Mouse (Mus musculus) liver, embryonic 12.5 days (tissue): ENCODE results near the gene Hpcal4. TPM values are rescaled to one million over a fixed set of nuclear protein-coding genes. Genes with fewer than 3 reads are reported as not detected.
A peak's percentile ranks its signal among the peaks of the same experiment; 100 is the strongest.

Source experiments
- ATAC-seq: fragments of 200-750 bp; cut with Nextera tagmentation; 2 replicates; pipeline ENCODE4 v1.8.0; 2017; ENCODE audit warnings: moderate number of reproducible peaks, mild to moderate bottlenecking, moderate library complexity
- H3K27ac ChIP-seq: fragments of 300-500 bp; sonication (generic); 2 replicates; pipeline ENCODE4 v1.5.1; 2016; ENCODE audit warnings: mild to moderate bottlenecking
- H3K27me3 ChIP-seq: fragments of 300-500 bp; sonication (generic); replicated peaks from 2 replicates; pipeline ENCODE4 v1.6.1; 2016; ENCODE audit warnings: mild to moderate bottlenecking, moderate library complexity
- H3K36me3 ChIP-seq: fragments of 300-500 bp; sonication (generic); 2 replicates; pipeline ENCODE4 v1.6.1; 2016; ENCODE audit warnings: mild to moderate bottlenecking, moderate library complexity
- H3K4me1 ChIP-seq: fragments of 300-500 bp; sonication (generic); 2 replicates; pipeline ENCODE4 v1.6.1; 2016
- H3K4me2 ChIP-seq: fragments of 300-500 bp; sonication (generic); 2 replicates; pipeline ENCODE4 v1.6.1; 2016; ENCODE audit warnings: mild to moderate bottlenecking, moderate library complexity
- H3K4me3 ChIP-seq: fragments of 300-500 bp; sonication (generic); 2 replicates; pipeline ENCODE4 v1.5.1; 2016; ENCODE audit warnings: mild to moderate bottlenecking, moderate library complexity
- H3K9ac ChIP-seq: fragments of 300-500 bp; sonication (generic); 2 replicates; pipeline ENCODE4 v1.6.1; 2016; ENCODE audit warnings: mild to moderate bottlenecking, moderate library complexity
- H3K9me3 ChIP-seq: fragments of 300-500 bp; sonication (generic); replicated peaks from 2 replicates; pipeline ENCODE4 v1.6.1; 2016; ENCODE audit warnings: mild to moderate bottlenecking, moderate library complexity
- WGBS: fragments of 180-500 bp; shearing (Covaris S2); methylation state at CpG from one replicate; pipeline ENCODE4 v1.1.7; 2016; ENCODE audit not compliant: insufficient replicate concordance; 5-methylcytosine and 5-hydroxymethylcytosine counted together
- polyA plus RNA-seq: library from polyadenylated mRNA; unstranded; fragments of >200 nt; fragmentation: Nextera tagmentation; extraction: Ambion mirVana; gene quantifications from 2 replicates; pipeline ENCODE4 v1.2.1, GENCODE M21; 2016

The Hpcal4 gene
- polyA plus RNA-seq, 1 experiment from 2014 or later, result 0.10 TPM

DNA sequence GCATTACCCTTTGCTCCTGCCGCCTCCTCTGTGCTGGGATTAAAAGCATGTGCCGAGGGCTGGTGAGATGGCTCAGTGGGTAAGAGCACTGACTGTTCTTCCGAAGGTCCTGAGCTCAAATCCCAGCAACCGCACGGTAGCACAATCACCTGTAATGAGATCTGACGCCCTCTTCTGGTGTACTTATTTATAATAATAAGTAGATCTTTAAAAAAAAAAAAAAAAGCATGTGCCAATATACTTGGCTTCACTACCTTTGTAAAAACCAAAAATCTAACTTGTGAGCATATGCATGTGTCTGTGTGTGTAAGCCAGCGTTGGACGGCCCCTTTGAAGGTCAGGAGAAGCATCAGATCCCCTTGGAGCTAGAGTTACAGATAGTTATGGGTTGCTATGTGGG is 28.0 kb downstream of the Hpcal4 start:
- WGBS, result 42% methylated on average over 8 of the region's 8 CpGs

GRCm38 (mm10) chr4:123211453-123211852 is 28.4 kb downstream of the Hpcal4 start:
- peaks cover 71% of the 10 kb centered on the region for H3K27me3 ChIP-seq
- no peak overlapping the region for H3K4me3 ChIP-seq
- no peaks in the 10 kb centered on the region for H3K36me3 ChIP-seq
- no peak overlapping the region for H3K9ac ChIP-seq
- H3K4me2 ChIP-seq, result no peak overlapping the region
- no peaks in the 10 kb centered on the region for H3K4me1 ChIP-seq
- ATAC-seq, result no peak
- no peak overlapping the region for H3K27ac ChIP-seq
- WGBS, result 50% methylated on average over 5 of the region's 5 CpGs
- H3K9me3 ChIP-seq, result no peaks in the 10 kb centered on the region

More for the DNA sequence above, 28.0 kb downstream of the Hpcal4 start:
- no peak overlapping the region for H3K27ac ChIP-seq
- H3K4me2 ChIP-seq, result no peak overlapping the region
- no peaks in the 10 kb centered on the region for H3K4me1 ChIP-seq
- H3K9me3 ChIP-seq, result no peaks in the 10 kb centered on the region
- no peak overlapping the region for H3K4me3 ChIP-seq
- no peaks in the 10 kb centered on the region for H3K36me3 ChIP-seq
- no peak for ATAC-seq
- H3K27me3 ChIP-seq, result peaks cover 75% of the 10 kb centered on the region
- no peak overlapping the region for H3K9ac ChIP-seq

DNA sequence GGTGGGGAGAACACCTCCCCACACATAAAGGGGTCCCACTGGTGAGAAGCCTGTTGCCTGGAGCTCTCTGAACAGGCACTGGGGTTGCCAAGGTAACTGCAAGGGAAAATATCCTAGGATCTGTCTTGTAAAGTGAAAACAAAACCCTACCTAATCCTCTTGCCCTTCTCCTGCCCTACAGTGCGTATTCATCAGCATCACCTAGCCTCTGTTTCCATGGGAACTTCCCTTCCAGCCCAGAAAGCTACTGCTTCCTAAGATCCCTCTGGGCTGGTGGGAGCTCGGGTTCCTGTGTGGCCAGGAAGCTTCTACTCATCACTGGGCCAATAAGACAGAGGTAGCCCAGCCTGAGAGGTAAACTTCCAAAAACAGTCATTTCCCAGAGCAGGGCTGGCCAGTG is 29.3 kb downstream of the Hpcal4 start:
- H3K9me3 ChIP-seq, result no peaks in the 10 kb centered on the region
- no peaks in the 10 kb centered on the region for H3K36me3 ChIP-seq
- WGBS, result 38% methylated on average over 2 of the region's 2 CpGs
- no peak for ATAC-seq
- H3K9ac ChIP-seq, result no peak overlapping the region
- H3K27ac ChIP-seq, result no peak overlapping the region
- H3K27me3 ChIP-seq, result peaks cover 62% of the 10 kb centered on the region
- H3K4me3 ChIP-seq, result no peak overlapping the region
- no peak overlapping the region for H3K4me2 ChIP-seq
- H3K4me1 ChIP-seq, result no peaks in the 10 kb centered on the region

- no peak for ATAC-seq
- H3K4me1 ChIP-seq, result no peaks in the 10 kb centered on the region
- H3K27me3 ChIP-seq, result peaks cover 59% of the 10 kb centered on the region
- no peaks in the 10 kb centered on the region for H3K36me3 ChIP-seq
- no peak overlapping the region for H3K4me2 ChIP-seq
- no peak overlapping the region for H3K9ac ChIP-seq
- H3K4me3 ChIP-seq, result no peak overlapping the region
- no peaks in the 10 kb centered on the region for H3K9me3 ChIP-seq
- no peak overlapping the region for H3K27ac ChIP-seq
- WGBS, result 80% methylated on average over 9 of the region's 9 CpGs
Measured at GRCm38 (mm10) chr4:123213975-123214374, 30.9 kb downstream of the Hpcal4 start.

DNA sequence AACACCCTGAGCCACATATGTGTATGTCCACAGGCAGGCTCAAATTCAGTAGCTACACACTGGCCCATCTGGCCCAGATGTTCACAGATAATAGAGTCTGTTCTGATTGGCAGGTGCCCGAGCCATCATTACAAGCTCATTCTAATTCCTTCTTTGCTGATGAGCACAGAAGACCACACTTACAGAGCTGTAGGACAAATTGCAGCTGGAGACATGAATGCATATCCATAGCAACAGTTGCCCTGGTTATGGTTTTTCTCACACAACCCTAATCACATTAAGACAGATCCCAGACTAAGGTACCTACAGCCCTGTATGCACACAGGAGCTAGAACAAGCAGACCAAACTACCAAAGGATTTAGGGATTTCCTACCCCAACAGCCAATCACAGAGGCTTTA is 32.3 kb downstream of the Hpcal4 start:
- WGBS, result 59% methylated on average over 1 of the region's 1 CpGs
- Histone ChIP-seq H3K4me3 (no peak overlapping the region), H3K9me3 (no peaks in the 10 kb centered on the region), H3K4me1 (no peaks in the 10 kb centered on the region), H3K27ac (no peak overlapping the region), H3K27me3 (peaks cover 54% of the 10 kb centered on the region), H3K4me2 (no peak overlapping the region), H3K9ac (no peak overlapping the region), H3K36me3 (no peaks in the 10 kb centered on the region)
- ATAC-seq, result no peak

- Histone ChIP-seq H3K4me1 (no peaks in the 10 kb centered on the region), H3K4me3 (no peak overlapping the region), H3K27ac (no peak overlapping the region), H3K27me3 (peaks cover 49% of the 10 kb centered on the region), H3K9ac (no peak overlapping the region), H3K9me3 (no peaks in the 10 kb centered on the region), H3K4me2 (no peak overlapping the region), H3K36me3 (no peaks in the 10 kb centered on the region)
- ATAC-seq, result no peak
- WGBS, result 3% methylated on average over 1 of the region's 1 CpGs
Measured at GRCm38 (mm10) chr4:123216782-123217181, 33.8 kb downstream of the Hpcal4 start.

DNA sequence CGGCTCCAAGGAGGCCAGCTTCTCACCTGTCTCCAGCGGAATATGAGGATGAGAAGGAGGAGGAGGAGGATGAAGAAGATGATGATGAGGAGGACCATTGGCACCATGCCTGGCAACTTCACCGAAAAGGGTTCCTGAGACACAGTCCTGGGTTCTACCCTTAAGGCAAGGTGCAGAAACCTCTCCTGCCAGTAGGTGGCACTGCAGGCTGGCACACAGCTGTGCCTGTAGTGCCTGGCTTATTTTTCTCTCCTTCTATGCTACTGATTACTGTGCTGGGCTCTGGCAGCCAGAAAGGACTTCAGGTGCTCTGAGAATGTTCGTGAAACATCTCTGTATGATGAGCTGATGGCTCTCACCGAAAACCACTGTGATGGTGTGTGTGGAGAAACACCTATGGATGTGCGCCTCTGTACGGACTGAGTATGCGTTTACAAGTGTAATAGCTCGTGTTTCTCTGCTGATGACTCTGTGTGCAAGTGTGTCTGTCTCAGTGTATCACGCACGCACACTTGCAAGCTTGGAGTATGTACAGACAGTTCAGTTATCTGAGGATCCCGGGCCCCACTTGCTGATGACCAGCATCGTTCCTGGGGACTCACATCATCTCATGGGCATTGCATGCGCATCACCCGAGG is 36.8 kb downstream of the Hpcal4 start:
- Histone ChIP-seq H3K9me3 (no peaks in the 10 kb centered on the region), H3K27me3 (peaks cover 30% of the 10 kb centered on the region), H3K36me3 (no peaks in the 10 kb centered on the region), H3K4me3 (no peak overlapping the region), H3K27ac (no peak overlapping the region), H3K4me1 (no peaks in the 10 kb centered on the region), H3K4me2 (no peak overlapping the region), H3K9ac (no peak overlapping the region)
- peak; percentile 52; the same call in 1 of the 2 replicates for ATAC-seq
- 65% methylated on average over 15 of the region's 15 CpGs for WGBS

DNA sequence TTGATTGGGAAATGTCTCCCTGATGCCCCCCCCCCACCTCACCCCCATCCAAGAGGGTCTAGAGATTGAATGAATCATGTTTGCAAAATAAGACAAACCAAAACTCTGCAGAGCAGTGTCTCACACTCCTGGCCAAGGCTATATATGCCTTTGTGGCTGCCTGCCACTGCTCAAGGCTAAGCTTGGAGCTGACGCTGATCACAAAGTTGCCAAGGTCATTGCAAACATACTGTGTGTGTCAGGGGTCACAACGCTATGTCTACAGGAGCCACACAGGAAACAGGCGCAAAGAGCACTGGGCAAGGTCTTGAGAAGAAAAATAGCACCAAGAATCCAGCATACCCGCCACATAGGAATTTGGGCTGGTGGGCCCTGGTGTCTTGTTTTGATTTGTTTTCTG is 37.6 kb downstream of the Hpcal4 start:
- H3K27ac ChIP-seq, result no peak overlapping the region
- H3K4me1 ChIP-seq, result no peaks in the 10 kb centered on the region
- H3K36me3 ChIP-seq, result no peaks in the 10 kb centered on the region
- no peak for ATAC-seq
- WGBS, result 55% methylated on average over 4 of the region's 4 CpGs
- H3K9ac ChIP-seq, result no peak overlapping the region
- no peak overlapping the region for H3K4me2 ChIP-seq
- H3K9me3 ChIP-seq, result no peaks in the 10 kb centered on the region
- no peak overlapping the region for H3K4me3 ChIP-seq
- H3K27me3 ChIP-seq, result peaks cover 23% of the 10 kb centered on the region

DNA sequence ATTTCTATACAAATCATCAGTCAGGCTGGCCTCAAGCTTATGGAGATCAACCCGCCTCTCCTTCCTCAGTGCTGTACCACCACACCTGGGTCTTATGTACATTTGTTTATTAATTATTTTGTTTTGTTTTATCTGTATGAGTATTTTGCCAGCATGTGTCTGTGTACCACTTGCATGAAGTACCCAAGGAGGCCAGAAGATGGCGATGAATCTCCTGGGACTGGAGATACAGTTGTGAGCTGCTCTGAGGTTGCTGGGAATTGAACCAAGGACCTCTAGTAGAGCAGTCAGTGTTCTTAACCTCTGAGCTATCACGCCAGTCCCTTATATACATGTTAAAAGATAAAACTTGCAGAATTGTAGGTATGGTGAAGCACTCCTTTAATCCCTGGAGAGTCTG is 40.3 kb downstream of the Hpcal4 start:
- no peak overlapping the region for H3K4me2 ChIP-seq
- no peaks in the 10 kb centered on the region for H3K9me3 ChIP-seq
- H3K4me3 ChIP-seq, result no peak overlapping the region
- no peaks in the 10 kb centered on the region for H3K4me1 ChIP-seq
- no peak for ATAC-seq
- H3K36me3 ChIP-seq, result no peaks in the 10 kb centered on the region
- H3K27me3 ChIP-seq, result peaks cover 22% of the 10 kb centered on the region; the same call in 1 of the 2 replicates
- 24% methylated on average over 3 of the region's 3 CpGs for WGBS
- H3K27ac ChIP-seq, result no peak overlapping the region
- no peak overlapping the region for H3K9ac ChIP-seq

DNA sequence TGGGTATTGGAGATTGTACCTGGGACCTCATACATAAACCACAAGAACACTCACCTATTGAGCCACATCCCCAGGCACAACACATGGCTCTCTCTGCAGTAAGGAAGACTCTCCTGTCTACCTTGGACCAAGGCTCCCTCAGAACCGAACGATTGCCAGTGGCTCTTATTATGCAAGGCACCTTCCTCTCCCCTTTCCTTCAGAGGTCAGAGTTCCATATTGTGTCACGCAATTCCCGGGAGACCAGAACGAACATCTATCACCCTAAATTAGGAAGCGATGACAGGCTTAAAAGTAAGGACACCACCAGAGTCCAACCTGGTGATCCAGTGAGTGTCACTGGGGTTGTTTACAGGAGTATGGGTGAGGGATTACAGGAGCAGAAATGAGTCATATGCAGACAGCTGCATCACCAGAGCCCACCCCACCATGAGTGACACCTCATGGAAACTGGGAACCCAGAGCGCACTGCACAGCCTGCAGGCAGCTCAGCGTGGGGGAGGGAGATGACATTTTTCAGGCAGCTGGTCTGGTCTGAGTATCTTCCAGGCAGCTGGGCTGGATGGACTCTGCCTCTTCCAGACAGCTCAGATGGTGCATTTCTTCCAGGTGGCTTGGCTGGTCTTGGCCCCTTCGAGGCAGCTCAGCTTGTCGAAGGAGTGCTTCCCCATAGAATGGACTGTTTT is 42.8 kb downstream of the Hpcal4 start:
- no peaks in the 10 kb centered on the region for H3K9me3 ChIP-seq
- no peak overlapping the region for H3K4me3 ChIP-seq
- H3K4me1 ChIP-seq, result no peaks in the 10 kb centered on the region
- H3K27ac ChIP-seq, result no peak overlapping the region
- peaks cover 33% of the 10 kb centered on the region for H3K27me3 ChIP-seq
- no peak overlapping the region for H3K4me2 ChIP-seq
- WGBS, result 58% methylated on average over 10 of the region's 10 CpGs
- no peak overlapping the region for H3K9ac ChIP-seq
- H3K36me3 ChIP-seq, result no peaks in the 10 kb centered on the region
- ATAC-seq, result no peak

- Histone ChIP-seq H3K27me3 (peaks cover 48% of the 10 kb centered on the region), H3K4me3 (no peak overlapping the region), H3K9ac (no peak overlapping the region), H3K4me1 (no peaks in the 10 kb centered on the region), H3K36me3 (no peaks in the 10 kb centered on the region), H3K9me3 (no peaks in the 10 kb centered on the region), H3K4me2 (no peak overlapping the region), H3K27ac (no peak overlapping the region)
- no peak for ATAC-seq
- 33% methylated on average over 4 of the region's 4 CpGs for WGBS
Measured at GRCm38 (mm10) chr4:123227707-123228106, 44.7 kb downstream of the Hpcal4 start.

GRCm38 (mm10) chr4:123228270-123228669 is 45.2 kb downstream of the Hpcal4 start:
- H3K27me3 ChIP-seq, result peaks cover 54% of the 10 kb centered on the region
- WGBS, result 28% methylated on average over 2 of the region's 2 CpGs
- ATAC-seq, result no peak
- H3K9me3 ChIP-seq, result no peaks in the 10 kb centered on the region
- H3K27ac ChIP-seq, result no peak overlapping the region
- no peak overlapping the region for H3K9ac ChIP-seq
- H3K4me3 ChIP-seq, result no peak overlapping the region
- no peaks in the 10 kb centered on the region for H3K36me3 ChIP-seq
- H3K4me2 ChIP-seq, result no peak overlapping the region
- 0 out of 2 replicates have a peak, but pooled peaks cover 2% of the 10 kb centered on the region for H3K4me1 ChIP-seq
